Mouse (Mus musculus) lung, embryonic 14.5 days (tissue): Measurements from ENCODE around the gene Ppp1r14d. TPM values are rescaled to one million over a fixed set of nuclear protein-coding genes. Genes with fewer than 3 reads are reported as not detected.

Source experiments
- ATAC-seq: fragments of 200-750 bp; cut with Nextera tagmentation; 2 replicates; pipeline ENCODE4 v1.8.0; 2017; ENCODE audit warnings: mild to moderate bottlenecking, moderate TSS enrichment, moderate library complexity; ENCODE audit not compliant: insufficient read depth
- DNase-seq: peaks from one replicate; pipeline ENCODE4 v3.0.0-alpha.2; 2015
- H3K27ac ChIP-seq: fragments of 300-500 bp; sonication (generic); 2 replicates; pipeline ENCODE4 v1.5.1; 2014; ENCODE audit warnings: low read depth, mild to moderate bottlenecking, moderate library complexity
- H3K27me3 ChIP-seq: fragments of 300-500 bp; sonication (generic); 2 replicates; pipeline ENCODE4 v1.6.1; 2014; ENCODE audit warnings: low read length, control low read depth; ENCODE audit not compliant: insufficient read depth
- H3K36me3 ChIP-seq: fragments of 300-500 bp; sonication (generic); 2 replicates; pipeline ENCODE4 v1.6.1; 2014; ENCODE audit warnings: control low read depth; ENCODE audit not compliant: insufficient read depth
- H3K4me1 ChIP-seq: fragments of 300-500 bp; sonication (generic); 2 replicates; pipeline ENCODE4 v1.6.1; 2014; ENCODE audit warnings: antibody characterized with exemption, control low read depth; ENCODE audit not compliant: insufficient read depth
- H3K4me2 ChIP-seq: fragments of 300-500 bp; sonication (generic); 2 replicates; pipeline ENCODE4 v1.6.1; 2014; ENCODE audit warnings: mild to moderate bottlenecking
- H3K4me3 ChIP-seq: fragments of 300-500 bp; sonication (generic); 2 replicates; pipeline ENCODE4 v1.5.1; 2014; ENCODE audit warnings: low read depth, low read length
- H3K9ac ChIP-seq: fragments of 300-500 bp; sonication (generic); 2 replicates; pipeline ENCODE4 v1.6.1; 2014
- H3K9me3 ChIP-seq: fragments of 300-500 bp; sonication (generic); 2 replicates; pipeline ENCODE4 v1.6.1; 2016; ENCODE audit warnings: low read depth, low read length, control low read depth
- CTCF ChIP-seq: IDR thresholded peaks from 2 replicates; pipeline ENCODE4 v1.5.1; 2016; ENCODE audit warnings: antibody characterized with exemption, low read depth
- WGBS: fragments of 180-500 bp; shearing (Covaris S2); extraction: QIAGEN DNeasy Blood & Tissue Kit; methylation state at CpG from one replicate; pipeline ENCODE4 v1.1.7; 2014; 5-methylcytosine and 5-hydroxymethylcytosine counted together
- polyA plus RNA-seq: library from polyadenylated mRNA; unstranded; fragments of >200 nt; fragmentation: Nextera tagmentation; extraction: Ambion mirVana; gene quantifications from 2 replicates; pipeline ENCODE4 v1.2.1, GENCODE M21; 2014

The Ppp1r14d gene
- polyA plus RNA-seq, 1 experiment from 2014 or later, result 0.41 TPM

- ATAC-seq (no peak), DNase-seq (peak; percentile 76)
- Histone ChIP-seq H3K9ac (no peak overlapping the region), H3K4me1 (no peaks in the 10 kb centered on the region), H3K9me3 (no peaks in the 10 kb centered on the region), H3K4me2 (no peak overlapping the region), H3K4me3 (no peak overlapping the region), H3K27ac (no peak overlapping the region), H3K27me3 (no peaks in the 10 kb centered on the region), H3K36me3 (no peaks in the 10 kb centered on the region)
- no peak for TF ChIP-seq CTCF
- 47% methylated on average over 5 of the region's 5 CpGs for WGBS
Observed at GRCm38 (mm10) chr2:119202914-119203453, 26.7 kb downstream of the Ppp1r14d start.

- H3K4me3 ChIP-seq, result no peak overlapping the region
- 74% methylated on average over 3 of the region's 3 CpGs for WGBS
- no peaks in the 10 kb centered on the region for H3K27me3 ChIP-seq
- TF ChIP-seq CTCF, result no peak
- DNase-seq, result no peak
- H3K36me3 ChIP-seq, result no peaks in the 10 kb centered on the region
- H3K27ac ChIP-seq, result no peak overlapping the region
- H3K4me2 ChIP-seq, result no peak overlapping the region
- H3K4me1 ChIP-seq, result no peaks in the 10 kb centered on the region
- H3K9me3 ChIP-seq, result no peaks in the 10 kb centered on the region
- no peak overlapping the region for H3K9ac ChIP-seq
- no peak for ATAC-seq
Observed at GRCm38 (mm10) chr2:119198934-119199333, 30.8 kb downstream of the Ppp1r14d start.

GRCm38 (mm10) chr2:119198049-119198448 is 31.7 kb downstream of the Ppp1r14d start:
- Histone ChIP-seq H3K36me3 (no peaks in the 10 kb centered on the region), H3K4me3 (no peak overlapping the region), H3K9me3 (no peaks in the 10 kb centered on the region), H3K9ac (no peak overlapping the region), H3K4me2 (no peak overlapping the region), H3K4me1 (no peaks in the 10 kb centered on the region), H3K27ac (no peak overlapping the region), H3K27me3 (no peaks in the 10 kb centered on the region)
- DNase-seq (no peak), ATAC-seq (no peak)
- 26% methylated on average over 1 of the region's 1 CpGs for WGBS
- TF ChIP-seq CTCF, result no peak

GRCm38 (mm10) chr2:119197493-119197892 is 32.2 kb downstream of the Ppp1r14d start:
- DNase-seq (no peak), ATAC-seq (no peak)
- H3K4me3 ChIP-seq, result no peak overlapping the region
- H3K9me3 ChIP-seq, result no peaks in the 10 kb centered on the region
- H3K27me3 ChIP-seq, result no peaks in the 10 kb centered on the region
- no peaks in the 10 kb centered on the region for H3K4me1 ChIP-seq
- 74% methylated on average over 1 of the region's 1 CpGs for WGBS
- H3K36me3 ChIP-seq, result no peaks in the 10 kb centered on the region
- no peak for TF ChIP-seq CTCF
- H3K4me2 ChIP-seq, result no peak overlapping the region
- H3K9ac ChIP-seq, result no peak overlapping the region
- no peak overlapping the region for H3K27ac ChIP-seq

GRCm38 (mm10) chr2:119196316-119197108 is 33.2 kb downstream of the Ppp1r14d start:
- Histone ChIP-seq H3K27ac (no peak overlapping the region), H3K4me3 (no peak overlapping the region), H3K9ac (no peak overlapping the region), H3K4me2 (no peak overlapping the region), H3K36me3 (no peaks in the 10 kb centered on the region), H3K27me3 (no peaks in the 10 kb centered on the region), H3K9me3 (no peaks in the 10 kb centered on the region), H3K4me1 (no peaks in the 10 kb centered on the region)
- no peak for TF ChIP-seq CTCF
- WGBS, result 38% methylated on average over 4 of the region's 4 CpGs
- no peak for ATAC-seq
- no peak for DNase-seq

- Histone ChIP-seq H3K9ac (no peak overlapping the region), H3K36me3 (no peaks in the 10 kb centered on the region), H3K9me3 (no peaks in the 10 kb centered on the region), H3K27ac (no peak overlapping the region), H3K27me3 (no peaks in the 10 kb centered on the region), H3K4me2 (no peak overlapping the region), H3K4me1 (no peaks in the 10 kb centered on the region), H3K4me3 (no peak overlapping the region)
- DNase-seq (no peak), ATAC-seq (no peak)
- 92% methylated on average over 5 of the region's 5 CpGs for WGBS
- TF ChIP-seq CTCF, result no peak
Observed at GRCm38 (mm10) chr2:119194140-119194539, 35.6 kb downstream of the Ppp1r14d start.

GRCm38 (mm10) chr2:119190969-119191368 is 38.7 kb downstream of the Ppp1r14d start:
- Histone ChIP-seq H3K36me3 (no peaks in the 10 kb centered on the region), H3K9ac (no peak overlapping the region), H3K4me3 (no peak overlapping the region), H3K4me1 (no peaks in the 10 kb centered on the region), H3K27ac (no peak overlapping the region), H3K4me2 (no peak overlapping the region), H3K9me3 (no peaks in the 10 kb centered on the region), H3K27me3 (no peaks in the 10 kb centered on the region)
- no peak for TF ChIP-seq CTCF
- WGBS, result 77% methylated on average over 5 of the region's 5 CpGs
- ATAC-seq (no peak), DNase-seq (no peak)
